Mouse (Mus musculus) liver, adult 2 months (tissue): Measurements from ENCODE around the gene Tas2r136. TPM values are rescaled to one million over a fixed set of nuclear protein-coding genes. Genes with fewer than 3 reads are reported as not detected.

Experiments
- DNase-seq: peaks from one replicate; pipeline ENCODE4 v3.0.0-alpha.2; 2011; ENCODE audit warnings: low read depth, low spot score; ENCODE audit errors: extremely low read depth
- H3K27ac ChIP-seq: fragments of 200-500 bp; replicated peaks from 2 replicates; pipeline ENCODE4 v1.5.1; 2012; ENCODE audit warnings: low read depth, mild to moderate bottlenecking, control low read depth, inconsistent platforms, low read length; ENCODE audit not compliant: insufficient read depth
- H3K27me3 ChIP-seq: fragments of 200-500 bp; 2 replicates; pipeline ENCODE4 v1.6.1; 2012; ENCODE audit warnings: mild to moderate bottlenecking, moderate library complexity, low read length, inconsistent platforms; ENCODE audit not compliant: control insufficient read depth, insufficient read depth
- H3K36me3 ChIP-seq: fragments of 200-500 bp; 2 replicates; pipeline ENCODE4 v1.6.1; 2012; ENCODE audit warnings: low read length, inconsistent platforms; ENCODE audit not compliant: control insufficient read depth, insufficient read depth
- H3K4me1 ChIP-seq: fragments of 200-500 bp; 2 replicates; pipeline ENCODE4 v1.6.1; 2011; ENCODE audit warnings: low read length; ENCODE audit not compliant: control insufficient read depth, insufficient read depth
- H3K4me3 ChIP-seq: fragments of 200-500 bp; 2 replicates; pipeline ENCODE4 v1.5.1; 2011; ENCODE audit warnings: low read depth, mild to moderate bottlenecking, control low read depth, low read length, moderate library complexity; ENCODE audit not compliant: insufficient read depth
- H3K79me2 ChIP-seq: fragments of 200-500 bp; 2 replicates; pipeline ENCODE4 v1.6.1; 2012; ENCODE audit warnings: inconsistent platforms, mild to moderate bottlenecking, low read length, moderate library complexity; ENCODE audit not compliant: control insufficient read depth, insufficient read depth
- H3K9ac ChIP-seq: fragments of 200-500 bp; 2 replicates; pipeline ENCODE4 v1.6.1; 2012; ENCODE audit warnings: low read depth, mild to moderate bottlenecking, control low read depth, inconsistent platforms, low read length
- CTCF ChIP-seq: fragments of 200-500 bp; IDR thresholded peaks from 2 replicates; pipeline ENCODE4 v1.5.1; 2011; ENCODE audit warnings: low read depth, low read length, control low read depth
- POLR2A ChIP-seq: fragments of 200-500 bp; IDR thresholded peaks from 2 replicates; pipeline ENCODE4 v1.6.1; 2011; ENCODE audit warnings: low read length, control low read depth; ENCODE audit not compliant: insufficient read depth; ENCODE audit errors: extremely low read depth
- WGBS: fragments of 180-500 bp; shearing (Covaris S2); methylation state at CpG from one replicate; pipeline ENCODE4 v1.1.7; 2018; 5-methylcytosine and 5-hydroxymethylcytosine counted together
- polyA plus RNA-seq: library from polyadenylated mRNA; depleted of rRNA; stranded (reverse); fragments of >200 nt; gene quantifications from 2 replicates; pipeline ENCODE4 v1.2.3, GENCODE M21; 2012; rRNA removed
- total RNA-seq: library from RNA; depleted of rRNA; stranded (reverse); fragments of >200 nt; gene quantifications from 2 replicates; pipeline ENCODE4 v1.2.3, GENCODE M21; 2014; rRNA removed

Tas2r136 gene
- total and polyA plus RNA-seq, 2 experiments: not detected

DNA sequence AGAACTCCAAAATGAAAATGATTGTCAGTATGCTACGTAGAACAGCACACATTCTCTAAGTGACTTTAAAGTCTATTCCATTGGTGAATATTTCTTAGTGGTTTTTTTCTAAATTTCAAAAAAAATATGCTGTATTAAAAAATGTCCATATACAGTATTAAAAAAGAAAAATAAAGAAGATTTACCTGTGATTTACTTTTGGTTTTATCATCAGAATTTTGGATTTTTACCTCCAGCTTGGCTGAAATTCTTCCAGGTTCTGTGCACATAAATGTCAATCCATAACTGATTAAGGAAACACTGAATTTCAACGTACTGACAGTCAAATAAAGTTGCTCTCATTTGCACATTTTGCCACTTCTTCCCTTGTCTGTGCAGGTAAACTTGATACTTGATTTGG lies 40.0 kb downstream of the Tas2r136 start, which contains the start of gene Tas2r115:
Gene Tas2r115 (minus strand): TSS at position 101 of the 400 bp plus-strand sequence.
- Histone ChIP-seq H3K4me1 (no peaks in the 10 kb centered on the region), H3K9ac (no peak within 1 kb of the TSS), H3K27me3 (no peaks in the 10 kb centered on the region), H3K79me2 (no peaks in the 10 kb centered on the region), H3K4me3 (no peak within 1 kb of the TSS), H3K36me3 (no peaks in the 10 kb centered on the region), H3K27ac (no peak within 1 kb of the TSS)
- 59% methylated on average over 2 of the region's 2 CpGs for WGBS
- no peak for DNase-seq
- TF ChIP-seq POLR2A (no peak), CTCF (no peak)

Other genes starting within 250 kb of the Tas2r136 start
- not detected in 2 replicates for gene Prh1, start 208.4 kb downstream of the Tas2r136 start, total RNA-seq
- gene Prh1, start 208.4 kb downstream of the Tas2r136 start, polyA plus RNA-seq: not detected in 2 replicates
- gene Prp2, start 182.2 kb downstream of the Tas2r136 start, total RNA-seq: not detected in 2 replicates
- not detected in 2 replicates for gene Prp2, start 182.2 kb downstream of the Tas2r136 start, polyA plus RNA-seq
- gene A630073D07Rik, start 126.6 kb downstream of the Tas2r136 start, total RNA-seq: not detected in 2 replicates
- not detected in 2 replicates for gene A630073D07Rik, start 126.6 kb downstream of the Tas2r136 start, polyA plus RNA-seq
- not detected in 2 replicates for gene Tas2r120, start 121.2 kb downstream of the Tas2r136 start, total RNA-seq
- gene Tas2r120, start 121.2 kb downstream of the Tas2r136 start, polyA plus RNA-seq: not detected in 2 replicates
- not detected in 2 replicates for gene Tas2r121, start 77.2 kb downstream of the Tas2r136 start, total RNA-seq
- gene Tas2r121, start 77.2 kb downstream of the Tas2r136 start, polyA plus RNA-seq: not detected in 2 replicates
- not detected in 2 replicates for gene Tas2r122, start 66.2 kb downstream of the Tas2r136 start, total RNA-seq
- not detected in 2 replicates for gene Tas2r122, start 66.2 kb downstream of the Tas2r136 start, polyA plus RNA-seq
- not detected in 2 replicates for gene Tas2r115, start 40.1 kb downstream of the Tas2r136 start, total RNA-seq
- not detected in 2 replicates for gene Tas2r115, start 40.1 kb downstream of the Tas2r136 start, polyA plus RNA-seq
- not detected in 2 replicates for gene Tas2r124, start 23.4 kb downstream of the Tas2r136 start, total RNA-seq
- not detected in 2 replicates for gene Tas2r124, start 23.4 kb downstream of the Tas2r136 start, polyA plus RNA-seq
- not detected in 2 replicates for gene Tas2r102, start 16.0 kb downstream of the Tas2r136 start, total RNA-seq
- gene Tas2r102, start 16.0 kb downstream of the Tas2r136 start, polyA plus RNA-seq: not detected in 2 replicates
- gene Tas2r117, start 24.7 kb upstream of the Tas2r136 start, total RNA-seq: not detected in 2 replicates
- gene Tas2r117, start 24.7 kb upstream of the Tas2r136 start, polyA plus RNA-seq: not detected in 2 replicates
- gene Tas2r123, start 69.0 kb upstream of the Tas2r136 start, total RNA-seq: not detected in 2 replicates
- gene Tas2r123, start 69.0 kb upstream of the Tas2r136 start, polyA plus RNA-seq: not detected in 2 replicates
- not detected in 2 replicates for gene Tas2r116, start 77.3 kb upstream of the Tas2r136 start, total RNA-seq
- gene Tas2r116, start 77.3 kb upstream of the Tas2r136 start, polyA plus RNA-seq: not detected in 2 replicates
- gene Tas2r110, start 89.8 kb upstream of the Tas2r136 start, total RNA-seq: not detected in 2 replicates
- not detected in 2 replicates for gene Tas2r110, start 89.8 kb upstream of the Tas2r136 start, polyA plus RNA-seq
- not detected in 2 replicates for gene Tas2r113, start 114.8 kb upstream of the Tas2r136 start, total RNA-seq
- gene Tas2r113, start 114.8 kb upstream of the Tas2r136 start, polyA plus RNA-seq: not detected in 2 replicates
- not detected in 2 replicates for gene Tas2r125, start 131.5 kb upstream of the Tas2r136 start, total RNA-seq
- gene Tas2r125, start 131.5 kb upstream of the Tas2r136 start, polyA plus RNA-seq: not detected in 2 replicates
- gene Tas2r129, start 172.9 kb upstream of the Tas2r136 start, total RNA-seq: not detected in 2 replicates
- gene Tas2r129, start 172.9 kb upstream of the Tas2r136 start, polyA plus RNA-seq: not detected in 2 replicates
- not detected in 2 replicates for gene Tas2r131, start 179.8 kb upstream of the Tas2r136 start, total RNA-seq
- not detected in 2 replicates for gene Tas2r131, start 179.8 kb upstream of the Tas2r136 start, polyA plus RNA-seq
- gene Tas2r109, start 202.8 kb upstream of the Tas2r136 start, total RNA-seq: not detected in 2 replicates
- not detected in 2 replicates for gene Tas2r109, start 202.8 kb upstream of the Tas2r136 start, polyA plus RNA-seq